8 mouse cellular contexts compared by ENCODE assay signal in genomic region chr19:44511451-44512231, GRCm38 (mm10). TPM values are rescaled to one million over a fixed set of nuclear protein-coding genes. Genes with fewer than 3 reads are reported as not detected.
DNase-seq lines count a peak whose midpoint lies in the region; ATAC-seq lines count a peak whose summit lies in the region.

No protein-coding gene starts in this region.

- H3K4me1 ChIP-seq in lung, embryonic 16.5 days (replicated peaks; ENCODE audit: control insufficient read depth, insufficient read depth, low read length), result peaks cover 26% of the 10 kb centered on the region

- 1% methylated on average over 66 of the region's 66 CpGs for WGBS in lung, embryonic 16.5 days

- DNase-seq in lung, adult 18-20 months, result no peak
- peak; percentile 81 for DNase-seq in embryo, embryonic 11 days
- DNase-seq in heart, postnatal 10 days, result peak; percentile 39 to 50
- peak; percentile 72 to 80 for DNase-seq in kidney, postnatal 4 days
- peak; percentile 79 for DNase-seq in neural tube, embryonic 10.5 days (ENCODE audit: extremely low spot score, low spot score)
- DNase-seq in gastrocnemius, adult 8-10 months (ENCODE audit: low spot score in 2 of 2), result no peak

- H3K9me3 ChIP-seq in lung, embryonic 16.5 days (ENCODE audit: control insufficient read depth, low read length), result no peaks in the 10 kb centered on the region

- H3K4me2 ChIP-seq in lung, embryonic 16.5 days (ENCODE audit: low read depth, low read length), result peak overlapping the region; percentile 62

- H3K27me3 ChIP-seq in lung, embryonic 16.5 days (ENCODE audit: control insufficient read depth, insufficient read depth, low read depth, low read length), result peaks cover 57% of the 10 kb centered on the region

- no peak overlapping the region for H3K27ac ChIP-seq in lung, embryonic 16.5 days (ENCODE audit: low read length)

- H3K36me3 ChIP-seq in lung, embryonic 16.5 days (ENCODE audit: control insufficient read depth, insufficient read depth, low read length), result no peaks in the 10 kb centered on the region

- peak overlapping the region; percentile 44 for H3K4me3 ChIP-seq in lung, embryonic 16.5 days (ENCODE audit: low read length)

- peak overlapping the region; percentile 12; the same call in 1 of the 2 replicates for H3K9ac ChIP-seq in lung, embryonic 16.5 days (ENCODE audit: low read length)

- intact Hi-C loops in heart, postnatal 10 days (cut with DNase I), result no loop called here

- ATAC-seq in lung, embryonic 16.5 days (ENCODE audit: low read depth), result peak; percentile 49
- no peak for ATAC-seq in activated CD4-positive, CD25-positive, alpha-beta regulatory T cell, adult 4 months

RNA-seq across cellular contexts. Expression of gene Wnt8b, which starts 18.4 kb away (rescaled TPM):
- not detected in 2 replicates for polyA plus RNA-seq in lung, embryonic 16.5 days (2015; fragmentation: Nextera tagmentation; extraction: Ambion mirVana)
- total RNA-seq in heart, postnatal 10 days (2021), result not detected
- polyA plus RNA-seq in activated CD4-positive, CD25-positive, alpha-beta regulatory T cell, adult 4 months (2017; shearing (Covaris generic)), result not detected
- not detected for total RNA-seq in gastrocnemius, adult 8-10 months (2022)

RNA-seq across cellular contexts. Expression of gene Sec31b, which starts 34.0 kb away (rescaled TPM):
- 0.64 and 0.84 TPM in 2 replicates for polyA plus RNA-seq in lung, embryonic 16.5 days (2015; fragmentation: Nextera tagmentation; extraction: Ambion mirVana)
- 1 to 10 TPM; 4.5 to 4.7 TPM for total RNA-seq in heart, postnatal 10 days (2021)
- polyA plus RNA-seq in activated CD4-positive, CD25-positive, alpha-beta regulatory T cell, adult 4 months (2017; shearing (Covaris generic)), result 1 to 10 TPM in 1 of 2 experiments, under 1 TPM in 1; 0.62 to 1.5 TPM
- total RNA-seq in gastrocnemius, adult 8-10 months (2022), result 10 to 100 TPM; 18.0 to 21.4 (median 19.5) TPM

RNA-seq across cellular contexts. Expression of gene Gm20538, which starts 41.0 kb away (rescaled TPM):
- 1.6 TPM in 1 of 2 replicates, not detected in the other for polyA plus RNA-seq in lung, embryonic 16.5 days (2015; fragmentation: Nextera tagmentation; extraction: Ambion mirVana)
- not detected for total RNA-seq in heart, postnatal 10 days (2021)
- 1 to 10 TPM in 1 of 2 experiments, not detected in 1; 2.1 TPM for polyA plus RNA-seq in activated CD4-positive, CD25-positive, alpha-beta regulatory T cell, adult 4 months (2017; shearing (Covaris generic))
- not detected for total RNA-seq in gastrocnemius, adult 8-10 months (2022)

RNA-seq across cellular contexts. Expression of gene Ndufb8, which starts 43.6 kb away (rescaled TPM):
- 480 and 515 TPM in 2 replicates for polyA plus RNA-seq in lung, embryonic 16.5 days (2015; fragmentation: Nextera tagmentation; extraction: Ambion mirVana)
- total RNA-seq in heart, postnatal 10 days (2021), result 1,000 to 10,000 TPM; 1,469 to 1,488 TPM
- 100 to 1,000 TPM; 300 to 321 TPM for polyA plus RNA-seq in activated CD4-positive, CD25-positive, alpha-beta regulatory T cell, adult 4 months (2017; shearing (Covaris generic))
- 100 to 1,000 TPM; 871 to 993 (median 922) TPM for total RNA-seq in gastrocnemius, adult 8-10 months (2022)

RNA-seq across cellular contexts. Expression of gene Hif1an, which starts 51.0 kb away (rescaled TPM):
- polyA plus RNA-seq in lung, embryonic 16.5 days (2015; fragmentation: Nextera tagmentation; extraction: Ambion mirVana), result 29.4 and 31.1 TPM in 2 replicates
- 10 to 100 TPM; 45.6 to 54.0 TPM for total RNA-seq in heart, postnatal 10 days (2021)
- 10 to 100 TPM; 18.8 to 23.4 TPM for polyA plus RNA-seq in activated CD4-positive, CD25-positive, alpha-beta regulatory T cell, adult 4 months (2017; shearing (Covaris generic))
- total RNA-seq in gastrocnemius, adult 8-10 months (2022), result 100 to 1,000 TPM; 122 to 163 (median 137) TPM

Comparison
In these comparisons a context has a peak if more than half of its experiments do, and no peak if none do; other contexts are left out.
1. DNase-seq: peak in embryo, embryonic 11 days (single experiment), heart, postnatal 10 days (2 of 2), kidney, postnatal 4 days (2 of 2) and neural tube, embryonic 10.5 days (single experiment); none in lung, adult 18-20 months (0 of 2) and gastrocnemius, adult 8-10 months (0 of 2).